Mouse (Mus musculus): ENCODE results near the gene Ush2a.

Gene Ush2a

GRCm38 (mm10) chr1:188543364-188543763 lies 281.5 kb downstream of the Ush2a start:
- no peak for DNase-seq (ENCODE audit: low spot score)

- DNase-seq (ENCODE audit: low spot score) = no peak
These were observed 287.9 kb downstream of the Ush2a start for GRCm38 (mm10) chr1:188549686-188550085.

GRCm38 (mm10) chr1:188551802-188552201 lies 290.0 kb downstream of the Ush2a start:
- no peak for DNase-seq (ENCODE audit: low spot score)

GRCm38 (mm10) chr1:188558911-188559310 lies 297.1 kb downstream of the Ush2a start:
- no peak for DNase-seq (ENCODE audit: low spot score)

GRCm38 (mm10) chr1:188566229-188566628 lies 304.4 kb downstream of the Ush2a start:
- DNase-seq (ENCODE audit: low spot score) = no peak

- DNase-seq (ENCODE audit: low spot score) = no peak
These were observed 305.7 kb downstream of the Ush2a start for GRCm38 (mm10) chr1:188567486-188567885.

GRCm38 (mm10) chr1:188568295-188568961 lies 306.6 kb downstream of the Ush2a start:
- no peak for DNase-seq (ENCODE audit: low spot score)

GRCm38 (mm10) chr1:188576246-188576747 lies 314.5 kb downstream of the Ush2a start:
- DNase-seq (ENCODE audit: low spot score) = no peak

- no peak for DNase-seq (ENCODE audit: low spot score)
These were observed 315.6 kb downstream of the Ush2a start for GRCm38 (mm10) chr1:188577376-188577775.

- no peak for DNase-seq (ENCODE audit: low spot score)
These were observed 319.3 kb downstream of the Ush2a start for GRCm38 (mm10) chr1:188581136-188581535.

- DNase-seq (ENCODE audit: low spot score) = no peak
These were observed 333.4 kb downstream of the Ush2a start for GRCm38 (mm10) chr1:188595251-188595650.

GRCm38 (mm10) chr1:188598052-188598451 lies 336.2 kb downstream of the Ush2a start:
- no peak for DNase-seq (ENCODE audit: low spot score)

- no peak for DNase-seq (ENCODE audit: low spot score)
These were observed 337.3 kb downstream of the Ush2a start for GRCm38 (mm10) chr1:188599134-188599533.

GRCm38 (mm10) chr1:188606450-188606849 lies 344.6 kb downstream of the Ush2a start:
- no peak for DNase-seq (ENCODE audit: low spot score)

- DNase-seq (ENCODE audit: low spot score) = no peak
These were observed 354.7 kb downstream of the Ush2a start for GRCm38 (mm10) chr1:188616547-188616946.

GRCm38 (mm10) chr1:188633736-188634135 lies 371.9 kb downstream of the Ush2a start:
- no peak for DNase-seq (ENCODE audit: low spot score)

GRCm38 (mm10) chr1:188639666-188640065 lies 377.8 kb downstream of the Ush2a start:
- DNase-seq (ENCODE audit: low spot score) = no peak

GRCm38 (mm10) chr1:188643156-188643555 lies 381.3 kb downstream of the Ush2a start:
- DNase-seq (ENCODE audit: low spot score) = no peak

- no peak for DNase-seq (ENCODE audit: low spot score)
These were observed 391.2 kb downstream of the Ush2a start for GRCm38 (mm10) chr1:188653001-188653400.

GRCm38 (mm10) chr1:188656121-188656520 lies 394.3 kb downstream of the Ush2a start:
- no peak for DNase-seq (ENCODE audit: low spot score)

- DNase-seq (ENCODE audit: low spot score) = no peak
These were observed 397.3 kb downstream of the Ush2a start for GRCm38 (mm10) chr1:188659159-188659558.

- no peak for DNase-seq (ENCODE audit: low spot score)
These were observed 398.5 kb downstream of the Ush2a start for GRCm38 (mm10) chr1:188660339-188660738.

GRCm38 (mm10) chr1:188660882-188661281 lies 399.1 kb downstream of the Ush2a start:
- no peak for DNase-seq (ENCODE audit: low spot score)

- no peak for DNase-seq (ENCODE audit: low spot score)
These were observed 405.6 kb downstream of the Ush2a start for GRCm38 (mm10) chr1:188667460-188667859.

All from T-cell, adult 2 months (primary cell).